Mouse (Mus musculus) heart, adult 2 months (tissue): ENCODE data around the gene Mgmt. TPM values are rescaled to one million over a fixed set of nuclear protein-coding genes. Genes with fewer than 3 reads are reported as not detected.
A peak's percentile ranks its signal among the peaks of the same experiment; 100 is the strongest.

Experiments used
- DNase-seq, 2 experiments: peaks; one replicate each; pipeline ENCODE4 v3.0.0; 2021
- H3K27ac ChIP-seq: fragments of 200-600 bp; 2 replicates; pipeline ENCODE4 v1.8.1; 2022
- H3K27me3 ChIP-seq: fragments of 200-500 bp; 2 replicates; pipeline ENCODE4 v1.6.1; 2012; ENCODE audit warnings: mild to moderate bottlenecking, low read length, inconsistent platforms, mixed read lengths; ENCODE audit not compliant: control insufficient read depth, insufficient read depth
- H3K36me3 ChIP-seq: fragments of 200-500 bp; 2 replicates; pipeline ENCODE4 v1.6.1; 2012; ENCODE audit warnings: low read length, inconsistent platforms; ENCODE audit not compliant: control insufficient read depth, insufficient read depth
- H3K4me1 ChIP-seq: fragments of 200-500 bp; 2 replicates; pipeline ENCODE4 v1.6.1; 2011; ENCODE audit warnings: low read length; ENCODE audit not compliant: control insufficient read depth, insufficient read depth
- H3K4me3 ChIP-seq: fragments of 200-600 bp; 2 replicates; pipeline ENCODE4 v1.8.1; 2022
- H3K79me2 ChIP-seq: fragments of 200-500 bp; replicated peaks from 2 replicates; pipeline ENCODE4 v1.6.1; 2012; ENCODE audit warnings: mild to moderate bottlenecking, inconsistent platforms, low read length, moderate library complexity, mixed read lengths; ENCODE audit not compliant: control insufficient read depth, insufficient read depth
- H3K9ac ChIP-seq: fragments of 200-500 bp; 2 replicates; pipeline ENCODE4 v1.6.1; 2012; ENCODE audit warnings: low read depth, mild to moderate bottlenecking, control low read depth, inconsistent platforms, low read length, mixed read lengths
- CTCF ChIP-seq: fragments of 200-600 bp; IDR thresholded peaks from 2 replicates; pipeline ENCODE4 v1.8.1; 2022; ENCODE audit warnings: antibody characterized with exemption, mild to moderate bottlenecking, moderate library complexity
- EP300 ChIP-seq: fragments of 200-500 bp; IDR thresholded peaks from 2 replicates; pipeline ENCODE4 v1.6.1; 2011; ENCODE audit warnings: low read depth, low read length, control low read depth; ENCODE audit not compliant: insufficient read depth
- POLR2A ChIP-seq: fragments of 200-500 bp; IDR thresholded peaks from 2 replicates; pipeline ENCODE4 v1.6.1; 2011; ENCODE audit warnings: mild to moderate bottlenecking, low read depth, low read length, control low read depth; ENCODE audit not compliant: insufficient read depth
- WGBS: fragments of 180-500 bp; shearing (Covaris S2); methylation state at CpG from one replicate; pipeline ENCODE4 v1.1.7; 2018; 5-methylcytosine and 5-hydroxymethylcytosine counted together
- intact Hi-C: fragments of 180-260 bp; cut with DNase I; formaldehyde crosslinking; loops from one replicate; pipeline ENCODE4 v1.15.1; 2025
- polyA plus RNA-seq: library from polyadenylated mRNA; depleted of rRNA; stranded (reverse); fragments of >200 nt; gene quantifications from 2 replicates; pipeline ENCODE4 v1.2.3, GENCODE M21; 2012
- total RNA-seq, 2 experiments: library from RNA; stranded (reverse); gene quantifications; 2 replicates each; pipeline ENCODE4 v1.2.3; 2021

The Mgmt gene
- total and polyA plus RNA-seq, 3 experiments = 3.6 to 3.8 (median 3.7) TPM

DNA sequence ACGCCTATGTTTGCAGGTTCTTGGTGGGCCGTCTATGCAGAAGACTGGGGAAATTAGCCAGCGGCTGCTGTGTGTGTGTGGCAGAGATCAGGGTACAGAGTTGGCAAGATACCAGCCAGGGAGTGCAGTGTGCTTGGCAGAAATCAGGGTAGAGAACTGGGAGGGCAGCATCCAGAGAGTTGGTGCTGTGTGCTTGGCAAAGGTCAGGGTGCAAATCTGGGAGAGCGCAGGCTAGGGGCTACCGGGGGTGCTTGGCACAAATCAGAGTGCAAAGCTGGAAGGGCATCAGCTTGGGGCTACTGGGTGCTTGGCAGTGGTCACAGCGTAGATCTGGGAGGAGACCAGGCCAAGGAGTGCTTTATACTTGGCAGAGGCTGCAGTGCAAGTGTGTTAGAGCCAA lies 175.4 kb downstream of the Mgmt start:
- WGBS = 65% methylated on average over 6 of the region's 6 CpGs
- intact Hi-C loops = loop anchor here (5.0 kb wide), 1 partner anchor 248 kb away; no protein-coding TSS in a partner anchor
- H3K27ac ChIP-seq = no peak overlapping the region; the same call in 1 of the 2 replicates

GRCm38 (mm10) chr7:137071346-137071745 lies 176.9 kb downstream of the Mgmt start:
- no peaks in the 10 kb centered on the region for H3K79me2 ChIP-seq
- H3K36me3 ChIP-seq = no peaks in the 10 kb centered on the region
- H3K4me1 ChIP-seq = peaks cover 8% of the 10 kb centered on the region
- no peak overlapping the region for H3K27ac ChIP-seq
- H3K27me3 ChIP-seq = no peaks in the 10 kb centered on the region
- peak in 1 of 2 experiments; percentile 22 for DNase-seq
- intact Hi-C loops = loop anchor here (5.0 kb wide), 1 partner anchor 246 kb away; no protein-coding TSS in a partner anchor
- no peak overlapping the region for H3K4me3 ChIP-seq
- no peak overlapping the region for H3K9ac ChIP-seq
- TF ChIP-seq POLR2A (no peak), CTCF (no peak), EP300 (peak; percentile 56; the same call in 1 of the 2 replicates)
- WGBS = 62% methylated on average over 6 of the region's 6 CpGs

More for the DNA sequence above, 175.4 kb downstream of the Mgmt start:
- Histone ChIP-seq H3K36me3 (no peaks in the 10 kb centered on the region), H3K27me3 (no peaks in the 10 kb centered on the region), H3K4me1 (peaks cover 8% of the 10 kb centered on the region), H3K4me3 (no peak overlapping the region), H3K9ac (no peak overlapping the region), H3K79me2 (no peaks in the 10 kb centered on the region)
- TF ChIP-seq EP300 (no peak), POLR2A (no peak), CTCF (no peak)
- DNase-seq = peak; percentile 53 to 70

DNA sequence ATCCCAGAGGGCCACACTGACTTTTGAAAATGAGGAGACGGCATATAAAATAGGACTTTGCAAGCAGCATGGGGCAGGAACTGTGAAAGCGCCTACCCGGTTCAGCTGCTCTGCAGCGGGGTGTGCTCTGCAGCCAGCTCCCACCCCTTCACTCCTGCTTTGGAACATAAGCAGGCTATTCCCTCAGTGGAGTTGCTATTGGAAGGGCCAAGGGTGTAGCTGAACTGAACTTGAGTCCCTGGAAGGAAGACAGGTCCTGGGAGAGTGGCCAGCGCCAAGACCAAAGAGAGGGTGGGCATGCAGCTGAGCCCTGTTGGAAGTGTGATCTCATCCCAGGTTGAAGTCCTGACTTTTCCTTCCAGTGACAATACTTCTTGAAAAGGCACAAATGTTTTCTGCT lies 179.5 kb downstream of the Mgmt start:
- peaks cover 7% of the 10 kb centered on the region for H3K4me1 ChIP-seq
- intact Hi-C loops = loop anchor here (5.0 kb wide), 1 partner anchor 243 kb away; no protein-coding TSS in a partner anchor
- no peaks in the 10 kb centered on the region for H3K79me2 ChIP-seq
- 67% methylated on average over 5 of the region's 5 CpGs for WGBS
- no peak overlapping the region for H3K27ac ChIP-seq
- TF ChIP-seq POLR2A (no peak), CTCF (no peak), EP300 (no peak)
- no peaks in the 10 kb centered on the region for H3K27me3 ChIP-seq
- no peaks in the 10 kb centered on the region for H3K36me3 ChIP-seq
- peak; percentile 49 to 60 for DNase-seq
- H3K9ac ChIP-seq = no peak overlapping the region
- no peak overlapping the region for H3K4me3 ChIP-seq

- Histone ChIP-seq H3K36me3 (no peaks in the 10 kb centered on the region), H3K27ac (no peak overlapping the region), H3K9ac (no peak overlapping the region), H3K79me2 (no peaks in the 10 kb centered on the region), H3K4me3 (no peak overlapping the region), H3K27me3 (no peaks in the 10 kb centered on the region), H3K4me1 (peaks cover 7% of the 10 kb centered on the region)
- TF ChIP-seq POLR2A (no peak), CTCF (no peak), EP300 (no peak)
- intact Hi-C loops = loop anchor here (5.0 kb wide), 1 partner anchor 243 kb away; no protein-coding TSS in a partner anchor
- 86% methylated on average over 6 of the region's 6 CpGs for WGBS
- no peak for DNase-seq
These were observed 179.9 kb downstream of the Mgmt start for GRCm38 (mm10) chr7:137074324-137074723.

GRCm38 (mm10) chr7:137075301-137075700 lies 180.9 kb downstream of the Mgmt start:
- 93% methylated on average over 1 of the region's 1 CpGs for WGBS
- DNase-seq = no peak
- intact Hi-C loops = no loop called here
- H3K36me3 ChIP-seq = no peaks in the 10 kb centered on the region
- TF ChIP-seq EP300 (no peak), CTCF (no peak), POLR2A (no peak)
- no peak overlapping the region for H3K27ac ChIP-seq
- H3K27me3 ChIP-seq = no peaks in the 10 kb centered on the region
- H3K4me1 ChIP-seq = peaks cover 6% of the 10 kb centered on the region
- no peak overlapping the region for H3K9ac ChIP-seq
- no peaks in the 10 kb centered on the region for H3K79me2 ChIP-seq
- no peak overlapping the region for H3K4me3 ChIP-seq

DNA sequence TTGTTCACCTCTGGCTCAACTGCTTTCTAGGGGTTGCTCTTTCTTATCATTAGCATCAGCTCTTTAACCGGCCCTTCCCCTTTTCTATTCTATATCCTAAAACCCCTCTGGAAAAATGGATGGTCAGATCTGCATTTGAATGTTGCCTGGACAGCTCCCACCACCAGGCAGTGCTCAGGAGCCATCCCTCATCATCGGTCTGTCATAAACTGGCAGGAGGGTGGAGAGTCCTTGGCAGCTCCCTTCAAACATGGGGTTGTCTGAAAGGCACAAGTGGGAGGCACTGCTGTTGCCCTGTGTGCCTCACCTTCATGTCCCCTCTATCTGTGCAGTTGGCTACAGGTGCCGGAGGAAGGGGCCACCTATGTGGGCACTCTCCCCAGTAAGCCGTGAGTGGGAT lies 185.8 kb downstream of the Mgmt start:
- no peak overlapping the region for H3K9ac ChIP-seq
- H3K36me3 ChIP-seq = no peaks in the 10 kb centered on the region
- no peak for DNase-seq
- intact Hi-C loops = loop anchor here (10.0 kb wide), 2 partner anchors 395 to 585 kb away; no protein-coding TSS in a partner anchor
- no peaks in the 10 kb centered on the region for H3K27me3 ChIP-seq
- 80% methylated on average over 4 of the region's 4 CpGs for WGBS
- no peaks in the 10 kb centered on the region for H3K79me2 ChIP-seq
- no peak for TF ChIP-seq POLR2A
- TF ChIP-seq CTCF = peak; percentile 25
- no peak for TF ChIP-seq EP300
- no peak overlapping the region for H3K4me3 ChIP-seq
- H3K27ac ChIP-seq = no peak overlapping the region
- H3K4me1 ChIP-seq = no peaks in the 10 kb centered on the region
